Mouse (Mus musculus): ENCODE measurements around the gene Tmem222. TPM values are rescaled to one million over a fixed set of nuclear protein-coding genes. Genes with fewer than 3 reads are reported as not detected.

Tmem222 gene
- polyA plus RNA-seq, 1 experiment, result 47.7 TPM

DNA sequence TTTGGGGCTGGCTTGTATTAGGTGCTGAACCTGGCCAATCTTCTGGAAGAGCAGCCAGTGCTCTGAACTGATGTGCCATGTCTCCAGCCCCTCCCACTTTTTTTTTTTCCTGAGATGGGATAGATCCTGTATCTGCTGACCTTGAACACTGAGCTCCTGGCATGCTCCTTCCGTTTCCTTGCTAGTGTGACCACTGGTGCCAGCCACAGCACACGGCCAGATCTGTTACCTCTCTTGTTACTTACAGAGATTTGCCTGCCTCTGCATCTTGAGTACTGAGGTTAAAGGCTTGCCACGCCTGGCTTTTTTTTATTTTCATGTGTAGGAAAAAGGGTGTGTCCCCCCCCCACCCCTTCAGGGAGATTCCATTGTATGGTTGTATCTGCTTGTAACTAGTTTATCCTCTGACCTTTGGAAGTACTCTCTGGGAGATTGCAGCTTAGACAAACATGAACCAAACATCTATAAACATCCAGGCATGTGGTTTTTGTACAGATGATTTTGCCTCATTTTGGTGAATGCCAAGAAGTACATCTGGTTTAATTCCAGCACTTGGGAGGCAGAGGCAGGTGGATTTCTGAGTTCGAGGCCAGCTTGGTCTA is 9.0 kb upstream of the Tmem222 start:
- H3K4me1 ChIP-seq (ENCODE audit: control insufficient read depth, insufficient read depth, low read length), result 0 out of 2 replicates have a peak, but pooled peaks cover 2% of the 10 kb centered on the region
- H3K27ac ChIP-seq (ENCODE audit: insufficient read depth, low read length), result no peak overlapping the region
- TF ChIP-seq CTCF (IDR thresholded peaks at IDR 0.05; ENCODE audit: borderline replicate concordance, insufficient read depth, low read length) (no peak), POLR2A (IDR thresholded peaks at IDR 0.05; ENCODE audit: low read depth, low read length) (no peak)
- no peak overlapping the region for H3K4me3 ChIP-seq (ENCODE audit: insufficient read depth, low read length)

DNA sequence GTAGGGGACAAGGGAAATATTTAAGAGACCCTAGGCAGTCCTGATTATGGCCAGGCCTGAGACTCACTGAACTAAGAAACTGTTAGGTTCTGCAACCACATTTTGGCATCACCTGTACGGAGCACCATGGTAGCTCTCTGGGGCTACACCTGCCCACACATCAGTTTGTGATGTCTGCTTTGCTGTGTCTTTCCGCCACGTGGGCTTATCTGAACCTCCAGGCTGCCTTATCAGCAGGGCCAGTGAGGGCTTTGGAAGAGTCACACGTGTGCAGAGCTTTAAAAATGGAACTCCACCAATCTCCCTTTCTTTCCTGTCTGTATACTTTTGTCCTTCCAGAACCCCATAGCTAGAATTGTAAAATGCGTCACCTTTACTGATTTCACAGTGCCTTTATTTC is 8.4 kb upstream of the Tmem222 start:
- Histone ChIP-seq H3K4me3 (ENCODE audit: insufficient read depth, low read length) (no peak overlapping the region), H3K4me1 (ENCODE audit: control insufficient read depth, insufficient read depth, low read length) (0 out of 2 replicates have a peak, but pooled peaks cover 2% of the 10 kb centered on the region), H3K27ac (ENCODE audit: insufficient read depth, low read length) (peak overlapping the region; percentile 47; the same call in 1 of the 2 replicates)
- no peak for TF ChIP-seq CTCF (IDR thresholded peaks at IDR 0.05; ENCODE audit: borderline replicate concordance, insufficient read depth, low read length)
- TF ChIP-seq POLR2A (IDR thresholded peaks at IDR 0.05; ENCODE audit: low read depth, low read length), result no peak

DNA sequence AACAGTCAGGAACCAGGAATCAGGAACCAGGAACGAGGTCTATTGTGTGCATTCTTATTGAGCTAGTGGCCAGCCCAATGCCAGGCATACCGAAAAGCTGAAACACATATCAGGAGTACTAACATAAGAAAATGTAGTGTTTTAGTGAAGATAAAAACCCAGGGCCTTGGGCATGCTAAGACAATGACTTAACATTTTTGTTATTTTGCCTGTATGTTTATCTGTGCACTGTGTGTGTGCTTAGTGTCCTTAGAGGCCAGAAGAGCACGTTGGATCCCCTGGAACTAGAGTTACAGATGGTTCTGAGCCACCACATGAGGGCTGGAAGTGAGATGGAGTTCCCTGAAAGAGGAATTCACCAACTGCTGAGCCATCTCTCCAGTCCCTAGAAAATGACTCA is 7.7 kb upstream of the Tmem222 start:
- Histone ChIP-seq H3K4me3 (ENCODE audit: insufficient read depth, low read length) (no peak overlapping the region), H3K27ac (ENCODE audit: insufficient read depth, low read length) (peak overlapping the region; percentile 47), H3K4me1 (ENCODE audit: control insufficient read depth, insufficient read depth, low read length) (0 out of 2 replicates have a peak, but pooled peaks cover 2% of the 10 kb centered on the region)
- TF ChIP-seq CTCF (IDR thresholded peaks at IDR 0.05; ENCODE audit: borderline replicate concordance, insufficient read depth, low read length), result no peak
- TF ChIP-seq POLR2A (IDR thresholded peaks at IDR 0.05; ENCODE audit: low read depth, low read length), result no peak

DNA sequence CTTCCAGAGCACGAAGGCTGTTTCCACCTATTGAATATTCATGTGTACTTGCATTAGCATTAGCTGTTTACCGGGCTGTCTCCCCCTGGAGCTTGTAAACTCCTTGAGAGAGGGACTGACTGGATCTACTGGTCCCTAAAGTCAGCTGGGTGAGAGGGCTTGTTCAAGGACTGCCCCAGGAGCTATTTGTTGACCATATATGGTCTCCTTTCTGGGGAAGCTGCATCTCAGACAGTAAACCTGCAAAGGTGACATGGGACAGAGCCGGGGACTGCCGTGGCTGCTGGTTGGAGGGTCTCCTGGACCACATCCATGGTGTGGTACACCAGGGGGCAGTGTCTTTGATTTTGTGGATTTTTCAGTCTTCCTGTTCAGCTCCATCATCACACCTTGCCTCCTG is 5.1 kb upstream of the Tmem222 start:
- no peak for TF ChIP-seq POLR2A (IDR thresholded peaks at IDR 0.05; ENCODE audit: low read depth, low read length)
- TF ChIP-seq CTCF (IDR thresholded peaks at IDR 0.05; ENCODE audit: borderline replicate concordance, insufficient read depth, low read length), result no peak
- H3K4me3 ChIP-seq (ENCODE audit: insufficient read depth, low read length), result no peak overlapping the region

DNA sequence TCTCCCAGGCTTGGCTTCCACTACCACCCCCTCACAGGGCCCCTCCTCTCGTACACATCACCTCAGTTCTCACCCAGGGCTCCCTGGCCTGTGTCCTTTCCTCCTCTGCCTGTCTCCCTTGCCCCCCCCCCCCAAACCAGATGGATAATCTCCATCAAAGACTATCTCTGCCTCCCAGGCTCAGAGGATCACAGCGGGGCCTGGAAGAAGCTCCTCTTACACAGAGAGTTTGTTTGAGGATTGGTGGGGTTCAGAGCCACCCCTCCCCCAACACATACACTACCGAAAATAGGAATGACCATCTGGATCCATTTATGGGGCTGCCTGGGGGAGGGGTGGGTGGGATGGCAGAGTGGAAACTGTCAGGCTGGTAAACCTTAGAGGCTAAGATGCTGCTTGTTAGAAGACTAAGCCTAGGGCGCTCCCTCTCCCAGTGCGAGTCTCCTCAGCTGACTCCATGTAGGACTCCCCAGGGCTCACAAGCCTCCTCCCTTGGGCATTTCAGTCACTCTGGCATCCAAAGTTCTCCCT is 4.4 kb upstream of the Tmem222 start:
- TF ChIP-seq CTCF (IDR thresholded peaks at IDR 0.05; ENCODE audit: borderline replicate concordance, insufficient read depth, low read length), result no peak
- no peak for TF ChIP-seq POLR2A (IDR thresholded peaks at IDR 0.05; ENCODE audit: low read depth, low read length)
- no peak overlapping the region for H3K27ac ChIP-seq (ENCODE audit: insufficient read depth, low read length)
- peaks cover 2% of the 10 kb centered on the region; the same call in 1 of the 2 replicates for H3K4me1 ChIP-seq (ENCODE audit: control insufficient read depth, insufficient read depth, low read length)
- H3K4me3 ChIP-seq (ENCODE audit: insufficient read depth, low read length), result no peak overlapping the region

More for the DNA sequence above, 5.1 kb upstream of the Tmem222 start:
- Histone ChIP-seq H3K27ac (ENCODE audit: insufficient read depth, low read length) (no peak overlapping the region), H3K4me1 (ENCODE audit: control insufficient read depth, insufficient read depth, low read length) (peaks cover 2% of the 10 kb centered on the region; the same call in 1 of the 2 replicates)

DNA sequence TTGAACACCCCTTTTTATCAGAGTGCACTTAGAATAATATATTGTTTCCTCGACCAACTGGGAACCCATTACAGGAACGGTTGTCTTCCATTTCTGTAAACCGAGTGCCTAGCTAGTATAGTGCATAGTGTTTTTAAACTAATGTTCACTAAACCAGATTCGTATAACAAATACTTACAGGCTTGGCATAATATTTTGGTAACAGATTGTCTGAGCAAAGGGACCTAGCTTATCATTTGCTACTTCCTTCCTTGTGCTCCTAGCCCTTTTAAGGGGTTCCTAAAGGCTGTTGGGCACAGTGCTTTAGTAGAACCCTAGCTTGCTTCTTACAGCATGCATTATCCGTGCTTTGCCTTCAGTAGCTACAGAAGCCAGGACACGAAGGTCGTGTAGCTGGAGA is 3.9 kb upstream of the Tmem222 start:
- no peak overlapping the region for H3K27ac ChIP-seq (ENCODE audit: insufficient read depth, low read length)
- peaks cover 2% of the 10 kb centered on the region; the same call in 1 of the 2 replicates for H3K4me1 ChIP-seq (ENCODE audit: control insufficient read depth, insufficient read depth, low read length)
- H3K4me3 ChIP-seq (ENCODE audit: insufficient read depth, low read length), result no peak overlapping the region
- TF ChIP-seq POLR2A (IDR thresholded peaks at IDR 0.05; ENCODE audit: low read depth, low read length), result no peak
- no peak for TF ChIP-seq CTCF (IDR thresholded peaks at IDR 0.05; ENCODE audit: borderline replicate concordance, insufficient read depth, low read length)

DNA sequence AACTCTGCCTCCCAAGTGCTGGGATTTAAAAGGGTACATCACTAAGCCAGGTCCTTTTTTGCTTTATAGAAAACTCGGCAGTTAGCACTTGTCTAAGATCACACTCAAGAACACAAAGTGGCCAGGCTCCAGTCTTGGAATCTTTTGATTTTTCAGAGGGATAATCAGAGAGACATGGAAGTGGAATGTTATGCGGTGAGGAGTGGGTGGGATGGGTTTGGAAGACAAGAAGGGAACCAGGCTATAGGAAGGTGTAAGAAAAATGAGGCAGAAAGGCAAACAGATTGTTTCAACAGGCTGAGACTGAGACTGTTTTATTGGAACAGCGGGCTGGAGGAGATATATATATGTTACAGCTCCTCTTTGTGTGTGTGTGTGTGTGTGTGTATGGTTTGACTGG is 890 bp upstream of the Tmem222 start:
- H3K4me1 ChIP-seq (ENCODE audit: control insufficient read depth, insufficient read depth, low read length), result peaks cover 2% of the 10 kb centered on the region; the same call in 1 of the 2 replicates
- no peak overlapping the region; the same call in 1 of the 2 replicates for H3K4me3 ChIP-seq (ENCODE audit: insufficient read depth, low read length)
- TF ChIP-seq CTCF (IDR thresholded peaks at IDR 0.05; ENCODE audit: borderline replicate concordance, insufficient read depth, low read length) (no peak), POLR2A (IDR thresholded peaks at IDR 0.05; ENCODE audit: low read depth, low read length) (no peak)

DNA sequence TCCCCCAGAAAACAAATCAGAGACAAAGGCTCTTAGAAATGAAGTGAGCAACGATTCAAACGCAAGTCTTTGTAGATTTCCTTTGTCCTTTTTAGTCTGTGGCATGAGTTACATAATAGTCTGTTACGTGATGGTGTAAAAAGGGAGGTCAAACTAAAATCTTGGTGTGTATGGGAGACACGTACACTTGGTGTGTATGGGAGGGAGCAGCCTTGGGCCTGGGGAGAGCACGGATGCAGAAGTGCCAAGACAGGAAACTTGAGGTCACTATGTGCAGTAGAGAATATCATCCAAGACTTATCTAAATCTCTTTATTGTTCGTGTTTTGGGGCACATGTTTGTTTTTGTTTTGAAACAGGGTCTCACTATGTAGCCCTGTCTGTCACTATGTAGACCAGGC is 475 bp upstream of the Tmem222 start:
- no peak; the same call in 1 of the 2 replicates for TF ChIP-seq POLR2A (IDR thresholded peaks at IDR 0.05; ENCODE audit: low read depth, low read length)
- no peak for TF ChIP-seq CTCF (IDR thresholded peaks at IDR 0.05; ENCODE audit: borderline replicate concordance, insufficient read depth, low read length)
- Histone ChIP-seq H3K27ac (ENCODE audit: insufficient read depth, low read length) (peak overlapping the region; percentile 68), H3K4me1 (ENCODE audit: control insufficient read depth, insufficient read depth, low read length) (peaks cover 2% of the 10 kb centered on the region; the same call in 1 of the 2 replicates), H3K4me3 (ENCODE audit: insufficient read depth, low read length) (peak overlapping the region; percentile 88)

More for the DNA sequence above, 890 bp upstream of the Tmem222 start:
- peak overlapping the region; percentile 68 for H3K27ac ChIP-seq (ENCODE audit: insufficient read depth, low read length)

DNA sequence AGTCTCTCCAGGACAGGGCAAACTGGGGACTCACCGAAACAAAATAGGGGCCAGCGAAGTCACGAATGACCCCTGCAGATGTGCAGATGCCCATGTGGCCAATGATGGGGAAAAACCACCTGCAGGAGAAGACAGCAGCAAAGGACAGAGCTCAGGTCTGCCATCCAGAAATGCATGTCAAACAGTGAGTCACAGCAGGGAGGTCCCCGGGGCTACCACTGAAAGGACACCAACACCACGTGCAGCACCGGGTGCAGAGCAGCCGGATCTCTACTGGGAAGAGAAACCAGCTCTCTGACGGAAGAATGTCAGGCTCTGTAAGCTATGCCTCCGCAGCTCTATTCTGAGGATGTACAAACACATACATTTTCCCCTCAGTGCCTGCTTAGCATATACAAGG is 6.7 kb downstream of the Tmem222 start:
- Histone ChIP-seq H3K27ac (ENCODE audit: insufficient read depth, low read length) (no peak overlapping the region), H3K4me1 (ENCODE audit: control insufficient read depth, insufficient read depth, low read length) (no peaks in the 10 kb centered on the region), H3K4me3 (ENCODE audit: insufficient read depth, low read length) (no peak overlapping the region)
- TF ChIP-seq POLR2A (IDR thresholded peaks at IDR 0.05; ENCODE audit: low read depth, low read length), result no peak

DNA sequence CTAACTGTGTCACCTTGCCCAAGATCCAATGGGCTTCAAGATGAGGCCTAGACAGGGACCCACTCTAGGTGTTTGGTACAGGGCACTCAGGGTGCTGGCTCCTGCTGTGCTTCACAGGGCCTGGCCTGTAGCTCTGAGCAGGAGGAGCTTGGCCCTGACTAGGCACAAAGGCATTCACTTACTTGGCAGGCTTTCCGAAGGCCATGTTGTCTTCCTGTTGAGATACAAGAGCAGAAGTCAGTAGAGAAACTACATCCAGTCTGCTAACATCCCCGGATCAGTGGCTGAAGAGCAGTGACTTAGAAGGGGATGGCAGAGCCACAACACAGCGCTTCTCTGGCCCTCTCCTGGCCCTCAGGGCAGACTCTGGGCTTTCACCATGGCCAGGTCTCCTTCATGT is 8.0 kb downstream of the Tmem222 start:
- H3K4me3 ChIP-seq (ENCODE audit: insufficient read depth, low read length), result no peak overlapping the region
- no peak for TF ChIP-seq POLR2A (IDR thresholded peaks at IDR 0.05; ENCODE audit: low read depth, low read length)
- H3K4me1 ChIP-seq (ENCODE audit: control insufficient read depth, insufficient read depth, low read length), result no peaks in the 10 kb centered on the region
- H3K27ac ChIP-seq (ENCODE audit: insufficient read depth, low read length), result peak overlapping the region; percentile 57; the same call in 1 of the 2 replicates
